Mouse (Mus musculus) spleen, postnatal 36 days (tissue): ENCODE measurements at regions not wholly inside any gene's neighbourhood (a gene's known extent, or its start where the extent isn't known, plus 50 kb on each side); places are given as distances from the start of the nearest gene placed in this dataset.

Experiments used
- DNase-seq, 2 experiments: peaks; one replicate each; pipeline ENCODE4 v3.0.0; 2022; ENCODE audit warnings: low spot score in 2 of 2, mixed read lengths in 1 of 2

GRCm38 (mm10) chrX:99291965-99292364 lies 156.0 kb downstream of the Efnb1 start:
- DNase-seq: no peak

- no peak for DNase-seq
Observed at GRCm38 (mm10) chrX:99291423-99291963, 155.6 kb downstream of the Efnb1 start.

DNA sequence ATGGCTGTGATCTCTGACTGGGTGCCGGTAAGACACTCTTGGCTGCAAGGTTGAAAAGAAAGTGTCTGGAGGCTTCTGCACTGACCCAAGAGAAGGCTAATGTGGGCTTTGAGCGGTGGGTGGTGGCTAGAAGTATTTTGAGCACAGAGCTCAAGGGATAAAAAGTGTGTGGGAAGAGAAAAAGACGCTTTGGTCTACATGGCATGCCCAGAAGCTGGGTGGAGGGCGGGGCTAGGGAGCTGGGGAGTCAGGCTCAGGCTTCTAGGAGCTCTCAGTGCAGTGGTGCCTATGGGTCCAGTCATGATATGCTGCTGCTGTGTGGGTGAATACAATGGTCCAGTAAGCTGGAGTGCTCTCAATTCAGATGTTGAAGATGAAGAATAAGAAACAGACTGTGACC lies 152.1 kb downstream of the Efnb1 start:
- no peak for DNase-seq

DNA sequence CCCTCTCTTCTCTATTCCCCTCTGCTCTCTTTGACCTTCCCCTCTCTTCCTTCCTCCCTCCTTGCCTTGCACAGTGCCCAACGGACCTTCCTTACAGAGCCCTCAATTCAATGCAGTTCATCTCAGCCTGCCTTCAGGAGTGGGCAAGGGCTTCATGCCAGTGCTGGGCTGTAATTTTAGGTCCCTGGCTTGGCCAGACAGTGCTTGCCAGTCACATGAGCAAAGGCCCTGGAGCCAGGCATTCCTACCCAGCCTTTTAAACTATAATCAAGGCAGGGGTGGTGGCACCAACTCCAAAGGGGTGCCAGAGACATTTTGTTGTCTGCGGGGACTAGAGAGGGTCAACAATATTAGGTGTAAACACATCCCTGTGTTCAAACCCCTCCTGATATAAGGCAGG lies 150.9 kb downstream of the Efnb1 start:
- DNase-seq: no peak

GRCm38 (mm10) chrX:99285611-99286010 lies 149.7 kb downstream of the Efnb1 start:
- no peak for DNase-seq

DNA sequence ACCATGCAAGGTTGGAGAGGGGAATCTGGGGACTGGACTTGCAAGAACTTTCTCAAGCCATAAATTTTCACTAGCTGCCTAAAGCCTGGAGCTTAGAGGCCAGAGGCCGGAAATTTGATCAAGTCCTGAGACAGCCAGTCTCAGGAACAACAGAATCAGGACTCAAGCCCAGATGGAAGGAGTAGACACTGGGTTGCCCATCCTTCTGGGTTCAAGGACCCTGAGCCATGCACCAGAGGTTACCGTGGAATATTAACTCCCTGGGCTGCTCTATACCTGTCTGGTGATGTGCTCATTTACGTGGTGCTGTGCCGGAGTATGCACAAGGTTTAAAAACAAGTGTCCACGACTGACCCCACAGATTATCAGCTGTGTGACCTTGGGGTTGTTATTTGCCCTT lies 145.1 kb downstream of the Efnb1 start:
- no peak for DNase-seq

DNA sequence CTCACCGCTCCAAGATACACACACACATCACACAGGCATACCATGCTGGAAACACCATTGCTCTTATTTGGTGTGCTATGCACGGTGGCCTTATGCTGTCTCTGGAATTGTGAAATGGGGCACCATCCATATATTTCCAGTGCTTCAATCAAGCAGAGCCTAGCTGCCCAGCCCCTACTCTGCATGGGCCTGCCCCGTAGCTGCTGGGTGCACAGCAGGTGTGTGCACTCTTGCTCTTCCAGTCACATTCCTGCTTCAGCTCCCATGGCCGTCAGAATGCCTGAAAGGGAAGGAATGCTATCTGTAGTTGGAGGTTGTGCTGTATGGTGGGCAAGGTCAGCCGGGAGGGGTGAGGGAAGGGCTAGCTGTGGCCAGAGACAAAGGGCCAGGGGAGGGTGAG lies 144.6 kb downstream of the Efnb1 start:
- no peak for DNase-seq

GRCm38 (mm10) chrX:99275536-99275935 lies 139.6 kb downstream of the Efnb1 start:
- no peak for DNase-seq

DNA sequence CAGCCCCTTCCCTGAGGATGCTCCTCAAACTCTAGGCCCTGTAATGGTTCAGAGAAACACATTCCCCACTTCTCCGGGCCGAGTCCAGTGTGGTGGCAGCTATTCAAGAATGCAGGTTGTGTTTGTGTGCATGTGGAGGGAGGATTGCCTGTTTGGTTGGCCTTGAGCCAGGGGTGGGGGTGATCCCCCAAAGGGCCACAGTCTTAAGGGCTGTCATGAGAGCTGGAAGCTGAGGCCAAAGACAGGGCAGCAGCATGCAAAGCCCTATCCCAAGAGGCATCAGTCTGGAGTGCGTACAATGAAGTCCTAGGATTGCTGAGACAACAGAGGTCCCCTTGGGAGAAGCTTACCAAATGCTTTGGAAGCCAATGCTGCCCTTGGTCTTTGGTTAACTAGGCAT lies 136.0 kb downstream of the Efnb1 start:
- no peak for DNase-seq

- no peak for DNase-seq
Observed at GRCm38 (mm10) chrX:99249038-99249607, 113.2 kb downstream of the Efnb1 start.

DNA sequence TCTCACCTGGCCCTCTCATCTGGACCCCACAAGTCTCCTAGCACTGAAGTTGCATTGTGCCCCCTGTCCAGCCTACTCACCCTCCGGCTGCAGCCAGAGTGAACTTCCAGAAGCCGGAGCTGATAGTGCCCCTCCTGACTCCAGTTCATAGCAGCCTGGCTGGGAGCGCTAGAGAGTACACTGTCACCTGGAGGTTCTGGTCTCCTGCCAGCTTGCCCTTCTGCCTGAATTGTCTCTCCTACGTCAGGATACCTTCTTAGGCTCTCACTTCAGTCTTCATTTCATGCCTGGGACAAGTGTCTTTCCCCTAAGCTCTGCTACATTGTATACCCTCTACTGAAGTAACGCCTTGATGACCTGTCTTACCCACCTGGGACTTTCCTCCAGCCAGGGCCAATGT lies 112.3 kb downstream of the Efnb1 start:
- DNase-seq: no peak

DNA sequence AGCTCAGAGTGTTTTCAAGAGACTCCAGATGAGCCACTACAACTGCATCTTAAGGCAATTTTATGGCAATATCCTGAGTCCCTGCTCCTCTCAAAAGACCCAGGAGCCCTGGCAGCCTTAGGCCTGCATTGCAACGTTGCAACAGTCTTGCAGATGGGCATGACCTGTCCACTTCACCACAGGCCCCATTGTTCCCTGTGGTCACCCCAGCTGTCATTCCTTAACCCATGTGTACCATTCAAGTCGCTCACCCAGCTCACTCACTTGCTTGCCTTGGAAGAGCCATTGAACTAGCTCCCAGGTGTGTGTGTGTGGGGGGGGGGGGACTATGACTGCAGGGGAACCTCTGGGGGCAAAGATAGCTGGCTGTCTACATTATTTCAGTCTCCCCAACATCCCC lies 110.8 kb downstream of the Efnb1 start:
- no peak for DNase-seq

DNA sequence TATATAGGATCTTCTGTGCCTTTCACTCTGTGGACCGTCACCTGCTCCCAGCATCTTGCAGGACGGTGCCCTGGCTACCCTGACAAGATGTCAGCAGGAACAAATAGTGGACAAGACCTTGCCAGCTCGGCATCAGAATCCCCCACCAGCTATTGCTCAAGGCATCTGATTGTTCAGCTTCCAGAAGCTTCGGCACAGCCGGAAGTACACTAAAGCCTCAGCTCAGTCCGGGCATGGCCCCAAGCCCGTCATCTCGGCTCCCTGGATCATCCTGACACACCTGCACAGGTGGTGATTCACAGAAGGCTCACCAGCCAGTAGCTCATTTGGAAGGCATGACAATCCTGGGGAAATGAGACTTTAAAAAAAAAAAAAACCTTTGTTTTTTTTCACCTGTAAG lies 110.1 kb downstream of the Efnb1 start:
- no peak for DNase-seq

- no peak for DNase-seq
Observed at GRCm38 (mm10) chrX:99245541-99245940, 109.6 kb downstream of the Efnb1 start.

DNA sequence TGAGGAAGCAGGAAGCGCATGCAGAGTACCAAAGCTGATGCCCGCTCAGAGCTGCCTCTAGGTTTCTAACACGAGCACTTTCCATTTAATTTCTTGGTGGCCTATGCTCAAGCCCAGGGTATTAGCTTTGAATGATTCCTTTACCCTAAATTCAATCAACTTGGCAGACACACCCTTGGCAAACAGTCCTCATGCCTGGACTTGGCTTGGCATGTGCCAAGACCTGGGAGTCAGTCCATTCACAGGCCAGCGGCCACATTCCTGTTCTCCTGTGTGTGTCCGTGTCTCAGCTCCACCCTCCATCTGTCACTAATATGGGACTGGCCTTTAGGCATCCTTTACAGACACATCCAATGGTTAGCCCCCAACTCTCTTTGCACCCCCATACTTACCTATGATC lies 107.3 kb downstream of the Efnb1 start:
- no peak for DNase-seq

DNA sequence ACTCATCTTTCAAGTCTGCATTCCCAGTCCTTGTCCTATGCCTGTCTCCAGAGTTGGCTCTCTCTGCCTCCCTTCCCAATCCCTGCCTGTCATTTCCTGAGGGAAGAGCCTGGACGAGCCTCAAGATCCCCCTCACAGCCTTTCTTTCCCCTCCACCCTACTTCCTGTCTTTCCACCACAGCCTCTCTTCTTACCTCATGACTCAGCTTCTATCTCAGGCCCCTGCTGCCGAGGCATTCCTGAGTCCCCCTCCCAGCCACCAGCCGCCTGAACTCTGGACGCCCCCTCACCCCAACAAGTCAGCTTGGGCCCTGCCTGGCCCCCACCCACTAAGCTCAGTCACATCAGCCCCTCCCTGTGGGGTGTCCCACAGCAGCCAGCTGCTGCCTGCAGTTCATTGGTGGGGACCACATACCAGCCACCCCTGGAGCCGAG lies 105.8 kb downstream of the Efnb1 start:
- no peak for DNase-seq

- no peak for DNase-seq
Observed at GRCm38 (mm10) chrX:99233035-99233434, 97.1 kb downstream of the Efnb1 start.

- DNase-seq: no peak
Observed at GRCm38 (mm10) chrX:99232331-99232730, 96.4 kb downstream of the Efnb1 start.

- DNase-seq: no peak
Observed at GRCm38 (mm10) chrX:99225111-99225752, 89.3 kb downstream of the Efnb1 start.

DNA sequence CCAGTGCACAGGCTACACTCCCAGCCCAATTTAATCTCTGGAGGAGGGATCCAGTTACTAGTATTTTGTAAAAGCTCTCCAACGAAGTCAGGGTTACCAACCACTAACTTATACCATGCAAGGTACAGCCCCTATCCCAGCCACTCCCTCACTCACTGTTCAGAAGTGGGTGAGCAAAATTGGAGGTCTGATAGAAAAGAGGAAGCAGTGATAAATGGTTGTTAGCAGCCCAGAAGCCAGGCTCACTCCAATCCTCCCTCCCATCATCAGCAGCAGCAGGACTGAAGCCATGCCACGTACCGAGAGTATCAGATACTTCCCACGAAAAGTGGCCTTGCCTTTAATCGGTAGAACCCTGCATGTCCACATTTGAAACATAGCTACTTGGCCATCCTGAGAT lies 86.1 kb downstream of the Efnb1 start:
- DNase-seq: no peak

DNA sequence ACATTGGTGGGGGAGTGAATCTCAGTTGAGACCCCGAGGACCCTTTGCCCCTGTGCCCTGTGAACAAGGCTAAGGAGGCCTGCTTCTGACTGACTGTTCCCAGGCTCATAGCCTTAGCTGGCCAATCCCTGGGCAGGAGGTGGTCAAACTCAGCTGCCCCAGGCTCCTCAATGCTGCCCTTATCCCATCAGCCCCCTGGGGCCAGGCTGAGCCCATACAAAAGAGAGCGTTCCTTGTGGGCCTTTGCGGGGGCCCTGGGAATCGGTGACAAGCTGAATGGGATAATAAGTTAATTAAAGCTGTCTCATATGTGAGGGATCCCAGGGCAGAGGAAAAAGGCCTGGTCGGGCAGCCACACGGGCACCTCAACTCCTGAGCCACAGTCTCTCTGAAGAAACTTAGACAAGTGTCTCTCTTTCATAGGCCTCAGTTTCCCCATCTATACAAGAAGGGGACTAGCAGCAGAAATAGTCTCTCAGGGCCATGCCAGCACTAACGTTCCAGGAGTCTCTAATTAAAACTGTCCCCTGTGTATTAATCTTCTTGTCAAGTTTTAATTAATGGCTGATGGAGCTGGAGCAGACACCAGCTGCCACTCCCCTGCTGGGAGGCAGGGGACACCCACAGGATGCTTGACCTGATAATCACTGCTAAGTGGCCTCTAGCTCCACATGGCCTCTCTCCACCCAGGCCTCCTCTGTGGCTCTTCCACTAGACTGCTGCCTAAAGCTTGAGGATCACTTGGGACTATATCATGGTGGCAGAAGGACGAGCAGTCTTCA lies 84.9 kb downstream of the Efnb1 start:
- no peak for DNase-seq

GRCm38 (mm10) chrX:99218213-99218612 lies 82.3 kb downstream of the Efnb1 start:
- no peak for DNase-seq
